Mouse (Mus musculus) thymus, adult 18-20 months (tissue): ENCODE data around the gene Adra1d.
A peak's percentile ranks its signal among the peaks of the same experiment; 100 is the strongest.

ENCODE experiments used
- DNase-seq, 2 experiments: peaks; one replicate each; pipeline ENCODE4 v3.0.0; 2022; ENCODE audit warnings: mixed read lengths in 2 of 2

Gene Adra1d

DNA sequence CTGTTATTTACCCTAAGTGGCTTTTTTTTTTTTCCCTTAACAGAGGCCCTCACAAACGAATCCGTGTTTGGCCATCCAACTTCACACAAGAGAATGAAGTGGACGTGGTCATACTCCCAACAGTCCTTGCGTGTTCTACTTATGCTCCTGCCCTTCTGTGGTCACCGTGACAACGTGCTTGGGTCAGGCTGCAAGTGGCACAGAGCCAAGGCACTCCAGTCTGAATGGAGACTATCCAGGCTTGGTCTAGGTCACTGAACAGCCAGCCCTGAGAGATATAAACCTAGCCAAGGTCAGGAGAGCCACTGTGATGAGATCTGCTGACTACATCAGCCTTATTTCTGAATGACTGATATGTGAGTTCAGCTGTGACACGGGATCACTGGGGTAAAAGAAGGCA, 23.7 kb downstream of the Adra1d start:
- no peak for DNase-seq

DNA sequence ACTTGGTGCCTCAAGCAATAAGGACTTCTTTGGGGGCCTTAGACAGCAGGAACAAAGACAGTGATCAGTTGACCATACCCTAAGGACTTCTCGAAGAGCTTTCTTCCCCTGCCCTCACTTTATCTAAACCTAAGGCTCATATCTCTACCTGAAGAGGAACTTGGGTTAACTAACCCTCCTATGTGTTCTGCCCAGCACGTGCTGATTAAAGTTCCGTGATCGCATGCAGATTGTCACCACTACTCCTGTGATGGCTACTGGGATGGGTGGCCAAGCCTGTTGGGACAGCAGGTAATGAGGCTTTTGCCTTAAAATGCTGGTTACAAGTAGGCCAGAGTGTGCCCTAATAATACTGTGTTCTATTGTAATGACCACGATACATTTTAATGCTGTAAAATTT, 26.9 kb downstream of the Adra1d start:
- DNase-seq: no peak

DNA sequence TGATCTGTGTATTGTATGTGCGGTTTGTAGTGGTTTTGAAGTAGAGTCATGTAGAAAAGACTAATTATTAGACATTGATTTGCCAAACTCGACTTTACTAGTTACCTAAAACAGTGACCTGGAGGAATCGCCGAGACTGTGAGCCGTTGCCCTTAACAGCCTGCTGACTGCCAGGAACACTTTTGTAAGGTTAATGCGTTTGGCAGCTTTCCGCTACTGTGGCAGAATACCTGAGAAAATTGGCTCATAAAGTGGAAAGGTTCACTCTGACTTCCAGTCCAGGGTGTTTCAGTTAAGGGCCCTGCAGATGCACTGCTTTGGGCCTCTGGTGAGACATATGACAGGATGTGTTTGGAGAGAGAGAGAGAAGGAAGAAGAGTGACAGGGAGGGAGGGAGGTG, 30.8 kb downstream of the Adra1d start:
- DNase-seq: no peak

DNA sequence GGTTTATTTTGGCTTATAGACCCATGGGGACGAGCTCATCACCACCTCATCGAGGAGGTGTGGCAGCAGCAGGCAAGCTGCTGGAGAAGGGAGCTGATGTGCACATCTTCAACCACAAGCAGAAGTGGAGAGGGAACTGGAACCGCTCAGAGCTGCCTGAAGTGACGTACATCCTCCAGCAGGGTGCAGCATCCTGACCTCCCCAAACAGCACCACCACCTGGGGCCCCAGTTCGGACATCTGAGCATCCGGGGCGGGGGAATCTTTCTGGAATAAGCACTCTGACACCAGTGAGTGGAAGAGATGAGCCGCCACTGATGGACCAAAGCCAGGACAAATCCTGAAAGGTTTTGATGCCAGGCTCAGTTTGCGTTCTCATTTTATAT, 31.5 kb downstream of the Adra1d start:
- peak; percentile 20 to 27 for DNase-seq

DNA sequence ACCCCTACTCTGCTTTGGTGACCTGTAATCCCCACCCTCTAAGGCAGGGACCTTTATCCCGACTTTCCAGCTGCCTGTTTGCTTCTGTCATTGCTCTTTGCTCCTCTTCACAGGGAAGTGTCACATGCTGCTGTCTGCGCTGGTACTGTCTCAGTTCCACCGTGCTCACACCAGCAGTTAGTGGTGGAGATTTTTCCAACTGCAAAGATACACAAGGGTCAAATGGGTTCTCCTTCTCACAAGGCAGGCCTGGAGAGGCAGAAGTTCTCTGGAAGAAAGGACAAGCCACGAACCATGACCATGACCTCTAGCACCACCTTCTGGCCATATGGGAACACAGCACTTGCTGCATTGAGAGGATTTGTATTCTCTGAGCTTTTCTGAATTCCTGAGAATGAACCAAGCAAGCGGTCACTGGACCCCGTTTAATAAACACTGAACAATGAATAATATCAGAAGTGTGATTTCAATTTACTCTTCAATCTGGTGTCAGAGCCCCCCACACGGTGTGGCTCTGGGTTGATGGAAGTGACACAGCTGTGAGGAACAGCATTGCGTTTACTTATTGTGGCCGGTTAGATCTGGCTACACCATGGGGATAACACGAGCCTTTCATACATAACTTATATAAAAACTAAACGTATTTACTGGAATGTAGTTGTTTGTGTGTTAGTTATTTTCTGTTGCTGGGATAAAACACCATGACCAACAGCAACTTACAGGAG, 32.0 kb downstream of the Adra1d start:
- no peak for DNase-seq

DNA sequence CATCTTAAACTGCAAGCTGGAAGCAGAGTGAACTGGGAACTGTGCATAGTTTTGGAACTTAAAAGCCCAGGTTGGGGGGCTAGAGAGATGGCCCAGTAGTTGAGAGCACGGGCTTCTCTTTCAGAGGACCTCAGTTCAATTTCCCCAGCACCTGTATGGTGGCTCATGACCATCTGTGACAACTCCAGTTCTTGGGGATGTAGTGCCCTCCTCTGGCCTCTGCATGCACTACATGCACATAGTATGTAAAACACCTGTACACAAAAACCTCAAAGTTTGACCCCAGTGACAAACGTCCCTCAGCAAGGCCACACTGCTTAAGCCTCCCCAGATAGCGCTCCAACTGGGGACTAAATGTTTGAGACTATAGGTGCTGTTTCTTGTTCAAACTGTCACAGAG, 35.0 kb downstream of the Adra1d start:
- DNase-seq: no peak

DNA sequence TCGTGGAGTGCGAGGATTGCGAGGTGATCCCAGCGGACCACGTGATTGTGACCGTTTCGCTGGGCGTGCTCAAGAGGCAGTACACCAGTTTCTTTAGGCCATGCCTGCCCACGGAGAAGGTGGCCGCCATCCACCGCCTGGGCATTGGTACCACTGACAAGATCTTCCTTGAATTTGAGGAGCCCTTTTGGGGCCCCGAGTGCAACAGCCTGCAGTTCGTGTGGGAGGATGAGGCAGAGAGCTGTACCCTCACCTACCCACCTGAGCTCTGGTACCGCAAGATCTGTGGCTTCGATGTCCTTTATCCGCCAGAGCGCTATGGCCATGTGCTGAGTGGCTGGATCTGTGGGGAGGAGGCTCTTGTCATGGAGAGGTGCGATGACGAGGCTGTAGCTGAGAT, 41.3 kb downstream of the Adra1d start:
- DNase-seq: no peak

DNA sequence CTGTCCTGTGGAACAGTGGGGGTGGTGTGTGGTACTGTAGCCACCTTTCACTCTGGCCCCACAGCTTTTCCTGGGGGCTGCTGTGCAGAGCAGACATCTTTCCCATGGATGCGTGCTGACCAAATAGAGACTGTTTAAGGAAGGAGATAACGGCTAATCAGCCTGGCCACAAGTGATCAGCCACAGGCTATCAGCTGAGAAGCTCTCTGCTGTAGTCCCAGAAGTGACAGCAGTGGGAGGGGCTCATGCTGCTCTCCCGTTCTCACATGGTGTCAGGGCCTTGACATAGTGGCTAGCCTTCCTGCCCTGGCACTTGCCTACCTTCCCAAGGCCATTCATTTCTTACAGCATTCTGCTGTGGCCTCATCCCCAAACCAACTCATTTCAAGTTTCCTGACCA, 43.3 kb downstream of the Adra1d start:
- DNase-seq: no peak

DNA sequence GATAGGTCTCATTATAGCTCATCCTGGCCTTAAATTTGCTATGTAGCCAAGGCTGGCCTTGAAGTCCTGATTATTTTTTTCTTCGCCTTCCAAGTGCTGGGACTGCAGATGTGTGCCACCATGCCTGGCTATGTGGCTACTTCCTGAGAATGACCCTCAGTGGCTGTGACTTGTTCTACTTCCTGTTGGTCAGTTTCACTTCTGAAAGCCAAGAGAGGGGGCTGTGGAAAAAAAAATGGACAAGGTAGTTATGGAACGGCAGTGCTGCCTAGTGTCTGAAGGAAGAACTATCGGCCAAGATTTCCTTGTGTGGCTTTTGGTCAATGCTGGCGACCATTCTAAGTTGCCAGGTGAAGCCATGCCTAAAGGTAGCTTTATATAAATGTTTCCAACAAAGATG, 44.5 kb downstream of the Adra1d start:
- no peak for DNase-seq

DNA sequence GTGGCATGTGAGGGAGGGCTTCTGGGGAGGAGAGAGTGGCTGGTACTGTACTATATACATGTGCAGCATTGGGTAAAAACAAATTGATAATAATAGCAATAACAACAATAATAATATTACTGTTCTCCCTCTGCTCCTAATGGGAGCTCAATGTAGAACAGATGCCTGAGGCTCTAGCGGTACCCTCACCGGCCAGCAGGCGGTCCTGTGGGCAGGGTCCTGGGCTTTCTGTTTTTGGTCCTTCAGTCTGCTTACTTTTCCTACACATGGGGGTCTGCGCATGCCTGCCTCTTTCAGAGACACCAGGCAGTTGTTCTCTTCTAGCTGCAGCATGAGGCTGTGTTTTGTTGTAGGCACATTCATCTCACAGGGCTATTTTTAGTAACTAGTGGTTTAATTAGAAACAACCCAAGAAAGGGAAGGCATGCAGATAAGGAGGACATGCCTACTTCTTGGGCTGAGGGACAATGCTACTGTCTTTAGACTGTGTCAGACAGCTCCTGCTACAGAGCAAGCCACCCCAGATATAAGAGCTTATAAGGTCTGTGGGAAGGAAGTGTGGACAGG, 47.9 kb downstream of the Adra1d start:
- no peak for DNase-seq

DNA sequence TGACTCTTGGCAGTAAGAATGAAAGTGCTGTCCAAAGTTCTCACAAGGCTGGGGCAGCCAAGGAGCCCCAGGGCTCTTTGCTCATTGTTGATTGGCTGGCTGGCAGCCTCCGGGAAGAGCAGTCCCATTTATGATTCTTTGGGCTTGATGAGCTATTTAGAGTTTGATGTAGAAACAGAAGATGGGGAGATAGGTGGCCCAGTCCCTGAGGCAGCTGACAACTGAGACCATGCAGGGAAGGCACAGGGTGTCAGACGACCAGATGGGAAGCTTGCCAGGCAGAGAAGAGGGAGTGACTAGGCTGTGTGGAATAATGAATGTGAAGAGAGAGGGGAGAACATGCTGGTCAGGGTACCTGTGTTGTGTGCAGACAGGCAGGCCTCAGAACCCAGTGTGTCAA, 48.6 kb downstream of the Adra1d start:
- no peak for DNase-seq

DNA sequence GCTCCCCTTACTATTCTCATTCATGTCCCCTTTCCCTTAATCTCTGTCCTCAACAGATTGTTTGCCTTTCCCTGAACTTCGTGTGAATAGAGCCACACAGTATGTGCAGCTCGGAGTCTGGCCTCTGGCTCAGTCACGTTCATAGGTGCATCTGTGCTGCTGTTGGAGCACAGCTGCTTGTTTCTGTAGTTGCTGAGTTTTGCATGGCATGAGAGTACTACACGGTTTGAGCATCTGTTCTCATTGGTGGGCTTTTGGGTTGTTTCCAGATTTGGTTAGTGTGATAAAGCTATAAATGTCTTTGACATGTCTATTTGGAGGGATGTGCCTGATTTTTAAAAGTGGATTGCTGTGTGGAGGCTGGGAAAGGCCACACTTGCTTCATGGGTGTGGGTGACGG, 51.6 kb downstream of the Adra1d start:
- DNase-seq: no peak

DNA sequence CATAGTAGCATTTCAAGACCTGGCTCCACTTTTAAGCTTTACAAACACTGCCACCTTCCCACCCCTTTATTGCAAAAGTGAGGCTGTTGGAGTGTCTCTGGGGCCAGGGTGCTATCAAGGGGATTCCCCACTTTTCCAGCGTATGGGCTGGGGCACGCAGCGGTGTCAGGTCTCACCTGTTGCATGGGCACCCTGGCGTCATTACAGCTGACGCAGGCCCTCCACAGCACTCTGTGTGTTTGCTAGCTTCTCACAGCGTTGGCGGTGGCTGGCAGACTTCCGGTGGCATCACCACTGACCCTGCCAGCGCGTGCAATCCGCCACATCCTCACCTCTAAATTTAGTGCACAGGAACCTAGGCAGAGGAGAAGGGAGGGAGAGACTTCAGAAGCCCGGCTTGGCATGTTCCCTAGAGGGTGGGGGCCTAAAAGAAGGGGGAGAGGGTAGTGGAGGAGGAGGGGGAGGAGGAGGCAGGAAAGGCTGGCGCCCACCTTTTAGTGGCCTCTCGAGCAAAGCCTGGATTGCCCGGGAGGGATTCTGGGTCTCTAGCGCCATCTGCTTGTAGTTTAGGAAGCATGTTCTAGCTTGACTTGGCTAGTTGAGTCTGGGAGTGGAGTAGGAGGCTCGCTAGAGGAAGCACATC, 52.3 kb downstream of the Adra1d start:
- peak; percentile 51 to 65 for DNase-seq

DNA sequence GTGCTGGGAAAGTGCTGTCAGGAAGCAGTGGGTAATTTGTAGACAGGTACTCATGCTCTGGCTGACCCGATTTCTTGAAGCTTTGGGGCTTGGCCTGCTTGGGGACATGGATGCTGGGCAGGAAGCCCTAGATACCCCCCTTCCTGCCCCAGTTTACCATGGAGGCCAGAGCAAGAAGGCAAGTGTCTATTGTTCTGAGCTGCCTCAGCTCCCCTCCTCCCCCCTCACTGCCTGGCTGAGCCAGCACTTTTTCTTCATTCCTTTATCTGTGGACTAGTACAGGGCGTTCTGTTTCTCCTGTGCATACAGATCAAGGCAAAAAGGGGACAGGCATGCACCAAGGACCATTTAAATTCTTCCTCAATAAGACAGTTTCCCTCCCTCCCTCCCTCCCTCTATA, 53.6 kb downstream of the Adra1d start:
- no peak for DNase-seq

DNA sequence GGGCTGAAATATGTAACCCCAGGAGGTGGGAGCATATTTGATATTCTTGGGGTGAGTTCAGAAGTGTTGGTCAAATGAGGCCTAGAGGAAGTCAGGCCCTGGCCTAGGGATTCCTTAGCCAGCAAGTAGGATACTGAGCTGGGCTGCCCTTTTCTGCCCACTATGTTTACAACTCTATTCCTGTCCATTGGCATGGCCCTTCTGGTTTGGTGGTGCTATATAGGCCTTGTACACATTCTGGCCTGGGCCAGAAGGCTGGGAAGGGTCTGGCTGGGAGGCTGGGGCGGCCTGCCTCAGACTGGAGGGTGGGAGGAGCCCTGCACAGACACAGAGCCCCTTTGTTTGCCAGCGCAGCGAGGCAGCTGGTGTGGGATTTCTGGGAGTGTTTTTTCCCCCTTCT, 55.7 kb downstream of the Adra1d start:
- DNase-seq: no peak

DNA sequence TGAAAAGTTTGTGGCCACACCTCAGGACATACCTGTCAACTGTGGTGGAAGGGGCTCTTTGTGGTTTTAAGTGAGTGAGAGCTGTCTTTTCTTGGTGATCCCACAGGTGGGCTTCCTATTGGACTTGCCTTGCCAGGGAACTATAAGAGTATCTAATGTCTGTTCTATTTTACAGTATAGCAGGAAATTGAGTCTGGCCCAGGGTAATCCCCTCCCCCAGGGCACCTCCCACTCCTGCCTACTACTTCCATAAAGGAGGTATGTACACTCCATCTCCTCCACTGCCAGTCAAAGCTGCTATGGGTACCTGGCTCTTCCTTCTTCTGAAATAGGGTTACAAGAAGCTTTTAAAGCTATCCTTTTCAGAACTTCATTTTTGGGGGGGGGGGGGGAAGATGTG, 56.7 kb downstream of the Adra1d start:
- no peak for DNase-seq

DNA sequence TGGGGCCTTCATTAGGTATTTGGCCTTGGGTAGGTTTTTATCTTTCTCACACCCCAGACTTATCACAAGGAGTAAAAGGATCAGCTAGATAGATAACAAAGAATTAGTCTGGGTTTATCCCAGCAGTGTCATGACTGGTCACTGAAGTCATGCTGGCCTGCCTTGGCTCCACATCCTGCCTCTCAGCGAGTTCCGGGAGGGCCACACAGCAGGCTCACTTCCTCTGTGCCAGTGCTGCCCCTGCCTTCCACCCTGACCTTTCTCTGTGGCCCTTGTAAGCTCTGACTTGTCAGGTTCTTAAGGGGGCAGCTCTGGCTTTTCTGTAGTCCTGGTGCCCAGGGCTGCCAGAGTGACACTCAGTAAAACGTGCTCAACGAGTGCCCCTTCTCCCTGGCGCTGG, 59.5 kb downstream of the Adra1d start:
- no peak for DNase-seq

DNA sequence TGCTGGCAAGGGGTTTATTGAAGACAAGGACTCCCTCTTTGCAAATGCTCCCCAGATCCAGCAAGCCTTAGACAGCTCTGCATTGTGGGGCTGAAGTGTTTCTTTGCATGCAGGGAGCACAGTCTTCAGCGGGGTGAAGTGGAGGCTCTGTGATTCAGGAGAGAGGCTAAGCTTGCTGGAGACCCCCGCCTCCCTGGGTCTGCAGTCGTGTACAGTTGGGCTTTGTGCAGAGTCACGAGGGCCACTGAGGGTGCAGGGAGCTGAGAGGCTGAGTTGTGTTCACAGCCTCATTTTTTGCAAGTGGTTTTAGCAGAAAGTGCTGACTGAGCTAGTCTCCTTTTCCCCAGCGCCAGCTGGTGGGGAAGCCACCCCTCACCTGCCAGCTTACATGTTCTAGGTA, 60.2 kb downstream of the Adra1d start:
- no peak for DNase-seq

DNA sequence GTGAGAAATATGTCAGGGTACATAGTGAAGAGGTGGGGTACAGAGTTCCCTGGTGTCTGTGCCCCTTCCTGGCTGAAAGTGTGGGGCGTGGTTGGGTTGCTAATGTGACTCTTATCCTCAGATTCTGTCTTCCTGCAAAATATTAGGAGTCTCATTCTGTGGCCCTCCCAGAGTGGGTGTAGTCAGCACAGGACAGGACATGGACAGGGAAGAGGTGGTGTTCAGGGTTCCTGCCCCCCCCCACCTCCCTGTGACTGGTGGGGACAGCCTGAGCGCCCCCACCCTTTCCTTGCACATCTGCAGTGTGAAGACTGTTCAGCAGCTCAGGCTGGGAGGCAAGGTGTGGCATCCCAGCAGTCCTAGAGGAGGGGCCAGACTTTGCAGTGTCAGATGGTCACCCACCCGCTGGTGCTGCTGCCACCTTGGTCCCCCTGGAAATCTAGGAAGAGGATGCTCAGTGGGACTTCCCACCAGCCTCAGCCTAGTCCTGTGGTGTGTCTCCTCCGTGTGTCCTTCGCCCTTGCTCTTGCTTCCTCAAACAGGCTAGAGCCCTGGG, 62.7 kb downstream of the Adra1d start:
- no peak for DNase-seq

DNA sequence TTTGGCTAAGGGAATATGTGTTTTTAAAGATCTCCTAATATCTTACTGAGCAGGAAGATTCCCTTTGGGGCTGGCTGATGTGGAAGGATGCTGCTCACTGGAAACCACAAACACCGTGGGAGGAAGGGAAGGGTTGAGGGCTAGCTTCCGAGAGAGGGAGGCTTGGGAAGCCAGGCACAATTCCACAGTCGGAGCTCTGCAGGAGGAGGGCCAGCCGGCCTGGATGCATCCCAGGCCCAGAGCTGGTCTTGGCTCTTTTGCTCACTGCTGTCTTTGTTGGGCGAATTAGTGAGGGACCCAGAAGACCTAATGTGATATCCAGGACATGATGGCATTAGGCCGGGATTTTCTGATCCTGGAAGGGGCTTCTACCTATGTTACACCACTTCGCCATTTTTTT, 63.9 kb downstream of the Adra1d start:
- DNase-seq: no peak

DNA sequence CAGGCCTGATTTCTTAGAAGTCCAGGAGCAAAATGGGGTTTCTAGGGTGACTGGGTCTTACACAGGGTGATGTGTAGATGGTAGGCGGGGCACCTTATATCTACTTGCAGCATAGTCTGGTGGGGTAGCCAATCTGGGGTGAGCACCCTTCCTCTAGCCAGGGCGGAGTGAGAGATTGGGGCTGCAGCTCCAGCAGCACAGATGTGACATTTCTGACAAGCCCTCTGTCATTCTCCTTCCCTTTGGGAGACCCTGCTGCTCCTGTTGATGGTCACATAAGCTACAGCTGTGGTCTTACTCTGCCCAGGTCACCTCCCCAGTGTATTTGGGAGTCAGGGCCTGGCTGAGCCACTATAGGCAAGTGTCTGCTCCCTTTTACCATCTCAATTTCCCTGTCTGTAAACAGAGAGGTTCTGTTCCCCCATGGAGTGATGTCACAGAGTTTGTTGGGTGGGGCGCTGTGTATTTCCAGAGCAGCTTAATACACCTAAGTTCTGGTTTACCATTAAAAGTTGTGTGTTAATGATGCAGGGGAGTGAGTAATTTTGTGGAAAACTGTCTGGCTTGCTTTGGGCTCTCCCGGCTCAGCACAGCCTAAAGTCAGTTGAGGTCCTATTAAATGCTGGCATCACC, 64.7 kb downstream of the Adra1d start:
- DNase-seq: no peak

DNA sequence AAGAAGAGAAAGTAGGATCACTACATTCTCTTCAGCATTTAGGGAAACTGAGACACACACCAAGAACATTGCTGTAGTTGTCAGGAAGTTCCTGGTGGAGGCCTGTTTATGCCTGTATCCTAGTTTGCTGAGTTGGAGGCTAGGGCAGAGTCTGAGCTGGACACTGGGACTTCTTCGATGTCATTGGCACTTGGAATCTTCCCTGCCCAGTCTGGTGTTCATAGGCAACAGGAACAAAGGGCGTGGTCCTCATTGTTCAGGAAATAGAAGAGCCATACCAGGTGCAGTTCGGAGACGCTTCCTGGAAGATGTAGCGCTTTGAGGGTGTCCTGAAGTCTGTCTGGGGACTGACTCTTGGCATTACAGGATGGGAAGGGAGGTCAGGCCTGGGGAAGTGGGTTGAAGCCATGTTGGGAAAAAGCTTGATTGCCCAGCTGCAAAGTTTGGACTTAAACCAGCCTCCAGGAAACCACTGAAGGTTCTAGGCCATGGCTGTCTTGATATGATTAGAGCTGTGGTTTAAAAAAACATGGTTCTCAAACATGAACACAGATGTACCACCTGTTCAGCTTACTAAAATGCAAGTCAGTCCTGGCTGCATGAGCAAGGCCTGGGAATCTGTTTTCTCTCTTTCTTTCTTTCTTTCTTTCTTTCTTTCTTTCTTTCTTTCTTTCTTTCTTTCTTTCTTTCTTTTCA, 65.8 kb downstream of the Adra1d start:
- DNase-seq: no peak
